Mouse (Mus musculus): ENCODE results near the gene Fam83f.
"Not testable (repeated sequence)": the region's sequence is repeated elsewhere in the genome, so short reads cannot be mapped to it uniquely, and the experiment has no call there.

Gene Fam83f

DNA sequence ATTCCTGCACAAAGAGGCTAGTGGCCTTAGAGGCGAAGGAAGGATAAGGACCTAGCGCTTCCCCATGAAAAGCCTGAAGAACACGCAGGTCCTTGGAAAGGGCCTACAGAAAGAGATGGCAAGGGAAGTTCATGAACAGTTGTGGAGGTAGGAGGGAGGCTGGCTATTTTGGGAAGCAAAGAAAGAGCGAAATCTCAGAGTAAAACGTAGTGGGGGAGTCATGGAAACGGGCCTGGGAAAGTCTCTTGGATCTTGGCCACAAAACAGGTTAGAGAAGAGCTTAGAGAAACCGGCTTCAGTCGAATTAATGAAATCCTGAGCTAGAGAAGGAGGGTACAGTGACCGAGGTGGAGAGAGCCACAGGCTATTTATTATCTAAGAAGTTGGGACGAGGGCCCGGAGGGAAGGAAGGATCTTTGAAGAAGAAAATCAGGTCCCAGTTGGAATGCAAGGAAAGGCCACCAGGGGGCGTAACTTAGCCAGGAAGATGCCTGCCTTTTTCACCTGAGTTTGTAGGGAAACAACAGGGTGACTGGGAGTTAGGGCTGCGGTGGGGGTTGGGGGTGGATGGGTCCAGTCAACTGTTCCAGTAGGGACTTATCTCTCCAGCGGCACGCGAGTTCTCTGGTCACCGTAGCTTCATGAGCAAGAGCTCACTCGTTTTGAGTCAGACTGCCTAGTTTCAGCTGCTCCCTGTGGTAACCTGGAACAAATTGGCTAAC lies 34.3 kb downstream of the Fam83f start:
- DNase-seq (ENCODE audit: low spot score in 2 of 2): peak; percentile 71 to 82

DNA sequence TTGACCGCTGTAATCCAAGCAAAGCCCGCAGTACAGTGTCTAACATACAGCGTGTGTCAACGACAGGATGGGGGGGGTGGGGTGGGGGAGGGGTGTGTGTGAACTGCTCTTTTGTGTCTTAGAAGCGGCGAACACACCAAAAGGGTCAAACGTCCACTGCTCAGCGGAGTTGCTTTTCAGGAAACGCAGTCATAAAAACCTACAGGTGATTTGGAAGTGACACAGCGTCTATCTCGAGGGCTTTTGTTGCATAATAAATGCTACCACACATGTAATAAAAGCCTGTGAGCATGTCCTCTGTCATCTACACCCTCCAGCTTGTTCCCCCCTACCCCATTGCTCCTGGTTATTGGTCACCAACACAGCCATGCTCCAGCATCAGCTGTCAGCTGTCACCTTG lies 34.9 kb downstream of the Fam83f start:
- DNase-seq (ENCODE audit: low spot score in 2 of 2): no peak

GRCm38 (mm10) chr15:80707088-80707487 lies 35.4 kb downstream of the Fam83f start:
- DNase-seq (ENCODE audit: low spot score in 2 of 2): peak in 1 of 2 experiments; percentile 69

DNA sequence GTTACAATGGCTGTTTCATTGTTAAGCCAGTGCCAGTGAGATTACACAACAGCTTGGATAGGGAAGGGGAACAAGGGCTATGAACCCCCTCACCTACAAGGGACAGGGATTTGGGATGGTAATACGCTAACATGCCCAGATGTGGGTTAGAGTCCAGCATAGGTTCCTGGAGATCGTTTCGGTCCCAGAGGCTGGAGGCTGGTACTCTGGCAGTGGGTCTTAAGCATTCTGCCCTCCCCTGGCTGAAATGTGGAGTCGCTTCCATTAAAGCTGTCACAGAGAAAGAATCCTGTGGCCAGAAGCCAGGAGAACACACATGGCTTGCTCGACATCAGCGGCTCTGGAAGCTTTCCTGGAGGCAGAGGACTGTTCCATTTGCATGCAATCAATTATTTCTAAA lies 37.9 kb downstream of the Fam83f start:
- DNase-seq (ENCODE audit: low spot score in 2 of 2): peak in 1 of 2 experiments; percentile 66

- no peak for DNase-seq (ENCODE audit: low spot score in 2 of 2)
Observed at GRCm38 (mm10) chr15:80710257-80710607, 38.6 kb downstream of the Fam83f start.

DNA sequence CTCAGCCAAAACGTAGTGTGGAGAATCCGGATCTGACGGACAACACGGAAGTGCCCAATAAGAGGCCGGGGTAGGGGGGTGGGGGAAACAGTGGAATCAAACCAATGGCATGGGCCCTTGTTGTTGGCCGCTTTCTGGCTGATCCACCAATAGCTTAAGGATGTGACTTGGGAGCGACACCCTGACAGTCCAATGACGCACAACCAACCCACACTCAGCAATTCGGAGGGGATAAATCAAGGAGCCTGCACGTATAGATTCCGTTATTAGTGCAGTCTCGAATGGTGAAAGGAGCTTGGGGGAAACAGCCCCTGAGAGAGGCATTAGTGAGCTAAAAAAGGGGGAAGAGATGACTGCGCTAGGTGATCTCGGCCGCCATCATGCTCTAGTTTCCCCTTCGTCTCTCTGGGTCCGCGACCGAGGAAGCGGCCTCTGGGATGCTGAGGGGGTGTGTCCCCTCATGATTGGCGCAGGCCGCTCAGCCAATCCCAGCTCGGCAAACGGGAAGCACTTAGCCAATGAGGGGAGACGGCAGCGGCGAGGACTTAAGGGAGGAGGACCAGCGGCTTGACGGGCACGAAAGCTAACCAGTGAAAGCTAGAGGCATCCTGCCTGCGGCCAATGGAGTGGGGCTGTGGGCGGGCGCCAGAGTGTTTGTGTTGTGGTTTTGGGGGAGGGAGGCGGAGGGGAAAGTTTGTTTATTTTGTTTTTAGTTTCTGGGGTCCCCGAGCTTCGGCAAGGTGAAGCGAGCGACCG lies 39.1 kb downstream of the Fam83f start, which contains the start of gene Tnrc6b:
TSS of gene Tnrc6b (plus strand) at position 706 of the 756 bp plus-strand sequence.
- peak; percentile 97 to 99 for DNase-seq (ENCODE audit: low spot score in 2 of 2)

- peak; percentile 55 to 72 for DNase-seq (ENCODE audit: low spot score in 2 of 2)
Observed at GRCm38 (mm10) chr15:80711401-80712151, 39.9 kb downstream of the Fam83f start.

- no peak for DNase-seq (ENCODE audit: low spot score in 2 of 2)
Observed at GRCm38 (mm10) chr15:80714299-80714698, 42.7 kb downstream of the Fam83f start.

GRCm38 (mm10) chr15:80716631-80717135 lies 45.0 kb downstream of the Fam83f start:
- DNase-seq (ENCODE audit: low spot score in 2 of 2): no peak

GRCm38 (mm10) chr15:80717431-80717830 lies 45.8 kb downstream of the Fam83f start:
- no peak for DNase-seq (ENCODE audit: low spot score in 2 of 2)

DNA sequence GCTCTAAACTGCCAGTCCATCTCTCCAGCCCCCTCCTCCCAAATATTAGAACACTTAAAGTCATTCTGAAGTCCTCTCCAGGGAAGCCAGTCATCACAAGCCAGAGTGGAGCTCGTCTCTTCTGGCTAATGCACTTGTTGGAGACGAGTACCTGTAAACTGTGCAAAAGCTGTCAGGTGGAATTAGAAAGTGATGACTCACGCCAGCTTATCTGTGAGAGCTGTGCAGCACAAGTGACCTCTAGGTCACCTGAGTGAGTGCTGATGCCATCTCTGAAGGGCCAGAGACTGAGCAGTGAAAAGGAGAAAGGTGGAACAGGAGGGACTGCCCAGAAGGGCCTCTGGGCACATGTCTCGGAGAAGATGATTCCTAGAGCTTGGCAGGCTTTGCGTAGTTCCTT lies 48.6 kb downstream of the Fam83f start:
- DNase-seq (ENCODE audit: low spot score in 2 of 2): no peak

DNA sequence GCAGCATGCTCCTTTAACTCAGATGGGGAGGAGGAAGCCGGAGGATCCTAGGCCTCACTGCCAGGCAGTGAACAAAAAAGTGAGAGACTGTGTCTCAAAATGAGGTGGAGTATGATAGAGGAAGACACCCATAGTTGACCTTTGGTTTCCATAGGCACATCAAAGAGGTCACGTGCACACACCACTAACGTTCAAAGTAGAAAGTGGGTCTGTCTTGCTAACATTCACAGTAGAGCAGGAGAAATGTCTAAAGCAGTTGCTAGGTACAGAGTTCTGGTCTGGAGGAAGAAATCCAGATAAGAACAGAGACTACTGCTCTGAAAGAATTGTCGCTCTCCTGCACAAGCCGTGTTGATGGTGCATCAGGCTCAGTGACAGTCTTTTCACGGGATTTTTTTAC lies 50.2 kb downstream of the Fam83f start:
- DNase-seq (ENCODE audit: low spot score in 2 of 2): no peak

DNA sequence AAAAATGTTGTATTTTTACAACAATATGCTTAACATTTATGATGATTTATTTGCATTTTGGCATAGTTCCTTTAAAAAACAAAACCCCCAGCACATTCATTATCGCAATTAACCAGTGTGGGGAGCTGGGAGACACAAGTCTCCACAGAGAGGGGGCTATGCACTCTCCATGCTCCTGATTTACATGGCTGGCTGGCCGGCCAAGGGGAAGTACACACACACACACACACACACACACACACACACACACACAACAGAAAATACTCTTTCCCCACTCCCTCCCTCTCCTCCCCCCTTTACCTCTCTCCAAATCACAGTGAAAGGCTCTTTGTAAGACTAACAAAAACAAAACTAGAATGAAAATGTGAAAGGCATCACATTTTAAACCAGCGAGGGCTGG lies 50.7 kb downstream of the Fam83f start:
- DNase-seq (ENCODE audit: low spot score in 2 of 2): no peak

DNA sequence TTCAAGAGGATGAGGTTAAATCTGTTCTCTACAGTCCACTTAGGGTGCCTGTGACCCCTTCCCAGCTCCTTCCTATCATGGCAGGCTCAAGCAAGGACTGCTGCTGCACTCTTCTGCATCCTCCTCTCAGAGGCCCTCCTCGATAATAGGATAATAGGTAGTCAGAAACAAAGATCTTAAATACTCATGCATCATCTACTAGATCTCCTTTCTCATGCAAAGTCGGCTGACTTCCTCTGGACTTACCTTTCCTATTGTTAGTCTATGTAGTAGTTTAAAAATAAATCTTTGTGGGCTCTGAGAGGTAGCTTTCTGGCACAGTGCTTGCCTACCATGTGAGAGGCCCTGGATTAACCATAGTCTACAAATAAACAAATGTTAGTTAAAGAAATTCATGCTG lies 57.8 kb downstream of the Fam83f start:
- DNase-seq (ENCODE audit: low spot score in 2 of 2): no peak

GRCm38 (mm10) chr15:80731043-80731442 lies 59.4 kb downstream of the Fam83f start:
- DNase-seq (ENCODE audit: low spot score in 2 of 2): no peak

DNA sequence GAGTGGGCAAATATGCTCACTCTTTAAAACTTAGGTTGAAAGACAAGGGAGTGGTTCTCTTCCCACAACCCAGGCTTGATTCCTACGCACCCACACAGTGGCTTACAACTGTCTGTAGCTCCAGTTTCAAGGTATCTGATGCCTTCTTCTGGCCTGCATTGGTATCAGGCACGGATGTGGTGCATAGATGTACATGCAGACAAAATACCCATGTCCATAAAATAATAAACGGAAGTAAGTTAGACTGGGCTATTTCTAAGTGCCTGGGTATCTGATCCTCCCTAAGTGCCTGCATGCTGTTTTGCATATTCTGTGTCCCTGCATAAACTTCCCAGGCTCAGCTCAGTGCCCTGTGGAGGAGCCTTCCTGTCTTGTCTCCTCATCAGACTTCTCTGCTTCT lies 59.9 kb downstream of the Fam83f start:
- no peak for DNase-seq (ENCODE audit: low spot score in 2 of 2)

GRCm38 (mm10) chr15:80732266-80733030 lies 60.8 kb downstream of the Fam83f start:
- DNase-seq (ENCODE audit: low spot score in 2 of 2): no peak

GRCm38 (mm10) chr15:80735300-80735699 lies 63.7 kb downstream of the Fam83f start:
- DNase-seq (ENCODE audit: low spot score in 2 of 2): no peak

DNA sequence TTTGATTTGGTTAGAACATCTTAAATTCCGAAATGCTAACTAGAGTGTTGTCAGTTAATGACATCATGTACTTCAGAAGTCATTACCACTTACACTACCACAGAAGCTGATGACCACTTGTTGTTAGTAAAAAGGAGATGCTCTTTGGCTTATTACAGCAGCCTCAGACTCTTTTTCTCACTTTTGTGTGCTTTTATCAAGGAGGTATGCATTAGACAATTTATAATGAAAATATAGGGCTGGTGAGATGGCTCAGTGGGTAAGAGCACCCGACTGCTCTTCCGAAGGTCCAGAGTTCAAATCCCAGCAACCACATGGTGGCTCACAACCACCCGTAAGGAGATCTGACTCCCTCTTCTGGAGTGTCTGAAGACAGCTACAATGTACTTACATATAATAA lies 64.1 kb downstream of the Fam83f start:
- DNase-seq (ENCODE audit: low spot score in 2 of 2): not testable (repeated sequence)

DNA sequence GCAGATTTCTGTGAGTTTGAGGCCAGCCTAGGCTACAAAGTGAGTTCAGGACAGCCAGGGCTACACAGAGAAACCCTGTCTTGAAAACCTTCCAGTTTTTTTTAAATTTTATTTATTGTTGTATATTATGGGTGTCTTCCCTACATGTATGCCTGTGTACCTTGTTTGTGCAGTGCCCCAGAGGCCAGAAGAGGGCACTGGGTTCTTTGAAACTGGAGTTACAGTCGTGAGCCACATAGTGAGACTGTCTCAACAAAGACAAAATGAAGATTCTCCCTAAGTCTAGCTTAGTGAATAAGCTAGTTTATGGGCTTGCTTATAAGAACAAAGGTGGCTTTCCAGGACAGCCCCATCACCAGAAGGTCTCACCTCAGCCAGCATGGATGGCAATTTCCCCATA lies 64.9 kb downstream of the Fam83f start:
- no peak for DNase-seq (ENCODE audit: low spot score in 2 of 2)

GRCm38 (mm10) chr15:80738244-80738643 lies 66.6 kb downstream of the Fam83f start:
- DNase-seq (ENCODE audit: low spot score in 2 of 2): no peak

GRCm38 (mm10) chr15:80739972-80740371 lies 68.3 kb downstream of the Fam83f start:
- DNase-seq (ENCODE audit: low spot score in 2 of 2): no peak

Measured in cerebellum, postnatal 4 days (tissue).